Mouse (Mus musculus) small intestine, adult 2 months (tissue): ENCODE results near the gene Ift140.

Source experiments
- CTCF ChIP-seq: fragments of 200-500 bp; IDR thresholded peaks from 2 replicates; pipeline ENCODE4 v1.5.1; 2012; ENCODE audit warnings: low read depth, mild to moderate bottlenecking, control low read depth, inconsistent platforms, low read length, moderate library complexity, mixed read lengths; ENCODE audit not compliant: insufficient replicate concordance, insufficient read length; ENCODE audit errors: extremely low read depth
- POLR2A ChIP-seq: fragments of 200-500 bp; IDR thresholded peaks from 2 replicates; pipeline ENCODE4 v1.6.1; 2012; ENCODE audit warnings: low read depth, mild to moderate bottlenecking, control low read depth, inconsistent platforms, low read length, moderate library complexity

- TF ChIP-seq CTCF (peak; percentile 4; the same call in 1 of the 2 replicates), POLR2A (peak; percentile 47)
Observed at GRCm38 (mm10) chr17:25115664-25116432, 100.0 kb downstream of the Ift140 start, which contains the start of gene Telo2.
